Mouse (Mus musculus): ENCODE data around the gene Fabp3. TPM values are rescaled to one million over a fixed set of nuclear protein-coding genes. Genes with fewer than 3 reads are reported as not detected.

Gene Fabp3
- total RNA-seq (2023): not detected

GRCm38 (mm10) chr4:130308231-130309081, at the start of gene Fabp3, which contains the start of gene Gm10570:
TSS of gene Fabp3 (plus strand) at chr4:130308595.
TSS of gene Gm10570 (minus strand) at chr4:130308674.

GRCm38 (mm10) chr4:130279105-130279504, 29.3 kb upstream of the Fabp3 start, which contains the start of gene Serinc2:
TSS of gene Serinc2 (minus strand) at chr4:130279205.

GRCm38 (mm10) chr4:130359486-130360237, 51.3 kb downstream of the Fabp3 start, which contains the start of the genes Zcchc17 and Snrnp40:
TSS of gene Zcchc17 (minus strand) at chr4:130359943.
TSS of gene Snrnp40 (plus strand) at chr4:130360132.

Other genes with a start within 250 kb of the Fabp3 start
- gene Pef1, start 206.0 kb upstream of the Fabp3 start, total RNA-seq (2023): 10 to 100 TPM; 31.2 to 32.0 TPM
- not detected for gene Hcrtr1, start 169.2 kb upstream of the Fabp3 start, total RNA-seq (2023)
- gene Tinagl1, start 133.5 kb upstream of the Fabp3 start, total RNA-seq (2023): not detected
- gene Gm853, start 86.2 kb upstream of the Fabp3 start, total RNA-seq (2023): not detected
- under 1 TPM in 1 of 2 experiments, not detected in 1; 0.84 TPM for gene Serinc2, start 29.4 kb upstream of the Fabp3 start, total RNA-seq (2023)
- gene Gm10570, start 79 bp downstream of the Fabp3 start, total RNA-seq (2023): 1 to 10 TPM in 1 of 2 experiments, not detected in 1; 3.7 TPM
- gene Zcchc17, start 51.3 kb downstream of the Fabp3 start, total RNA-seq (2023): 10 to 100 TPM; 31.3 to 37.4 TPM
- gene Snrnp40, start 51.5 kb downstream of the Fabp3 start, total RNA-seq (2023): 10 to 100 TPM; 67.7 to 72.2 TPM